Mouse (Mus musculus) hindbrain, postnatal 0 days (tissue): ENCODE measurements at regions not wholly inside any gene's neighbourhood (a gene's known extent, or its start where the extent isn't known, plus 50 kb on each side); places are given as distances from the start of the nearest gene placed in this dataset.

Experiments
- ATAC-seq: fragments of 200-750 bp; cut with Nextera tagmentation; 2 replicates; pipeline ENCODE4 v1.8.0; 2017; ENCODE audit warnings: mild to moderate bottlenecking, moderate TSS enrichment, moderate library complexity
- DNase-seq: peaks from one replicate; pipeline ENCODE4 v3.0.0-alpha.2; 2015; ENCODE audit warnings: low spot score
- H3K27ac ChIP-seq: fragments of 300-500 bp; sonication (generic); 2 replicates; pipeline ENCODE4 v1.5.1; 2014; ENCODE audit warnings: mild to moderate bottlenecking
- H3K27me3 ChIP-seq: fragments of 300-500 bp; sonication (generic); 2 replicates; pipeline ENCODE4 v1.6.1; 2014; ENCODE audit warnings: low read length, mixed read lengths; ENCODE audit not compliant: insufficient read depth
- H3K36me3 ChIP-seq: fragments of 300-500 bp; sonication (generic); 2 replicates; pipeline ENCODE4 v1.6.1; 2014; ENCODE audit warnings: low read length, mixed read lengths; ENCODE audit not compliant: insufficient read depth
- H3K4me1 ChIP-seq: fragments of 300-500 bp; sonication (generic); 2 replicates; pipeline ENCODE4 v1.6.1; 2014; ENCODE audit warnings: antibody characterized with exemption, low read length, mixed read lengths; ENCODE audit not compliant: insufficient read depth
- H3K4me2 ChIP-seq: fragments of 300-500 bp; sonication (generic); 2 replicates; pipeline ENCODE4 v1.6.1; 2014; ENCODE audit warnings: low read depth, mild to moderate bottlenecking, low read length, moderate library complexity, mixed read lengths
- H3K4me3 ChIP-seq: fragments of 300-500 bp; sonication (generic); 2 replicates; pipeline ENCODE4 v1.5.1; 2014; ENCODE audit warnings: low read length
- H3K9ac ChIP-seq: fragments of 300-500 bp; sonication (generic); replicated peaks from 2 replicates; pipeline ENCODE4 v1.6.1; 2014; ENCODE audit warnings: mild to moderate bottlenecking, low read length, moderate library complexity, mixed read lengths
- H3K9me3 ChIP-seq: fragments of 300-500 bp; sonication (generic); 2 replicates; pipeline ENCODE4 v1.6.1; 2016; ENCODE audit warnings: low read length, mixed read lengths
- CTCF ChIP-seq: IDR thresholded peaks from 2 replicates; pipeline ENCODE4 v1.5.1; 2016; ENCODE audit warnings: antibody characterized with exemption, control low read depth, low read depth
- WGBS: fragments of 180-500 bp; shearing (Covaris S2); extraction: QIAGEN DNeasy Blood & Tissue Kit; methylation state at CpG from one replicate; pipeline ENCODE4 v1.1.7; 2014; 5-methylcytosine and 5-hydroxymethylcytosine counted together

DNA sequence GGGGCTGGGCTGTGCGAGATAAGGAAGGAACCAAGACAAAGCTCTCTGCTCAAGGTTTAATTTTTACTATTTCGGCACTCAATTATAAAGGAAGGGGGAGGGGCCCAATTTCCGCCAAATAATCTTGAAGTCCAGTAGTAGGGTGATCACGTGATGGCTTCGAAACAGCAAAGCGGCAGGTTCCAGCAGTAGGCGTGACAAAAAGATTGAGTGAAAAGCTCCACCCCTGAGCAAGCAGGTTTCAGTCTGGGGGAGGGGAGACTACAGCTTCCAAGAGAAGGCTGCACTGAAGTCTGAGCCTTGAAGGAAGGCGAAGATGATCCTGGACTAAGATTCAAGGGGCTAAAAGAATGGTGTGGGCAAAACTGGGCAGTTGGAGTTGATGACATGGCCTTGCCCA lies 222.9 kb downstream of the Enc1 start:
- ATAC-seq, result no peak
- no peaks in the 10 kb centered on the region for H3K36me3 ChIP-seq
- WGBS, result 93% methylated on average over 7 of the region's 8 CpGs
- H3K27ac ChIP-seq, result no peak overlapping the region
- no peak for DNase-seq
- TF ChIP-seq CTCF, result no peak
- no peak overlapping the region for H3K4me3 ChIP-seq
- no peaks in the 10 kb centered on the region for H3K9me3 ChIP-seq
- H3K4me2 ChIP-seq, result no peak overlapping the region
- no peaks in the 10 kb centered on the region for H3K27me3 ChIP-seq
- H3K9ac ChIP-seq, result no peak overlapping the region
- 0 out of 2 replicates have a peak, but pooled peaks cover under 1% of the 10 kb centered on the region for H3K4me1 ChIP-seq

DNA sequence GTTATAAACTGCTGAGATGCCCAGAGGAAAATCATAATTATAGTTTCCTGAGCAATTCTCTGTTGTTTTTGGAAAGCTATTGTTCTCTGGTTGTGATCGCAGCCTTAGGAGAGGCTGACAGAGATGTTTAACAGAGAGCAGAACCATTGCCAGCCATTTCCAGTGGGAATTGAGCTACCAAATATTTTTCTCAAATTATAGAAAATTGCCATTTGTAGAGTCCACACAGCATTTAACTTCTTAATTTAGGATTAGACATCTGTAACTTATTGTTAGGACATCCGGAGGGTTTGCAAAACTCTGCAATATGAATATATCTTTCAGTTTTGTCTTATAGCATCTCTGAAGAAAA lies 222.0 kb downstream of the Enc1 start:
- no peak for TF ChIP-seq CTCF
- ATAC-seq (no peak), DNase-seq (no peak)
- Histone ChIP-seq H3K27ac (no peak overlapping the region), H3K4me2 (no peak overlapping the region), H3K27me3 (no peaks in the 10 kb centered on the region), H3K9me3 (no peaks in the 10 kb centered on the region), H3K4me1 (no peaks in the 10 kb centered on the region), H3K36me3 (no peaks in the 10 kb centered on the region), H3K9ac (no peak overlapping the region), H3K4me3 (no peak overlapping the region)
- 84% methylated on average over 2 of the region's 2 CpGs for WGBS

DNA sequence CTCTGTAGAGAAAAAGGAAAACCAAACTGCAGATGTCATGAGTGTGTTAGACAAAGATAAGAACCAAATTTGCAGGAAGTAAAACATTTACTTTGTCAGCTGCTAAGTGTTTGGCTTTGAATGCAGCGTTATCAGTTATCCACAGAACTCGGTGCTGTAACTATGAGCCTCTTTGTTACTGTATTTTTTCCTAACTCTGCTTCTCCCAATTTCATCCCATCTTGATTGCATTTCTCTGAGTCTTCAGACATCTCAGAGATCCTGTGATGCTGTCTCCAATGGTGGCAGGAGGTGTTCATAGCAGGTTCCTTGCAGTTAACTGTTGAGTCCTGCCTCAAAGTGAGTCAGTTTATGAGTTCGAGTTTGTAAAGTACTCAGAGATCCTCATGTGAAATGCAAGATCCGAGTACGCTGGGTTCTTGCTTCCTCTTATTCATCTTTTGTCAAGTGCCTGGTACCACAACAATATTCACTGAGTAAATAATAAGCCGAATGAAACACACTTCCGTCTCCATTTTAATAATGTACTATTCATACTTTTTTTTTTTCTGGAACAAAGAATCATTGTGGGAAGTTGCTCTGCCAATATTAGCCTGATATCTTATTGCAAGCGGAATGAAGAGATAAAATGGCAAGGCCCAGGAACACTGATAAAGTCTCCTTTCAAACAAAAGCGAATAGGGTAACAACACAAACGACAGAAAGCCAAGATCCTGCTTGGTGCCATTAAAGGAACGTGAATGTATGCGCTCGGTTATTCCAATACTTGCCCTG lies 221.4 kb downstream of the Enc1 start:
- no peak for DNase-seq
- no peak overlapping the region for H3K4me3 ChIP-seq
- no peaks in the 10 kb centered on the region for H3K27me3 ChIP-seq
- WGBS, result 76% methylated on average over 13 of the region's 13 CpGs
- H3K36me3 ChIP-seq, result no peaks in the 10 kb centered on the region
- no peak overlapping the region for H3K27ac ChIP-seq
- TF ChIP-seq CTCF, result no peak
- no peak overlapping the region for H3K4me2 ChIP-seq
- H3K9ac ChIP-seq, result no peak overlapping the region
- H3K4me1 ChIP-seq, result no peaks in the 10 kb centered on the region
- no peaks in the 10 kb centered on the region for H3K9me3 ChIP-seq
- no peak for ATAC-seq

DNA sequence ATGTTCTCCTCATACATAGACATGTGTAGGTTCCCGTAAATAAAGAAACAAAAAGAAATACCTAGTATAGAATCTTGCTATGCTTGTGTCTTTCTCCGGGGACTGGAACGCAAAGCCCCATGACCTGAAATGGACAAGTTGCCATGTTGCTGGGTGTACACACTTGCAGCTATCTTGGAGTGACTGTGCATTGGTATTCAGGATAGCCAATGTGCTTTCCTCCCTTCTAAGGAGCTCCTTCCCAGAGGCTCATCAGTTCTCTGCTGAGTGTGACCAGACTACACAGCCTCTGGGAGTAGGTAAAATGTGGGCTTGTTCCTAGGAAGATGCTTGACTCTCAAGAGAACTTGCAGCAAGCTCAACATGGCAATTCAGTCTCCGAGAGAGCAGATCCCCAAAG lies 220.3 kb downstream of the Enc1 start:
- 91% methylated on average over 4 of the region's 4 CpGs for WGBS
- ATAC-seq (no peak), DNase-seq (no peak)
- Histone ChIP-seq H3K4me2 (no peak overlapping the region), H3K4me3 (no peak overlapping the region), H3K27me3 (no peaks in the 10 kb centered on the region), H3K36me3 (no peaks in the 10 kb centered on the region), H3K27ac (no peak overlapping the region), H3K9ac (no peak overlapping the region), H3K4me1 (no peaks in the 10 kb centered on the region), H3K9me3 (no peaks in the 10 kb centered on the region)
- no peak for TF ChIP-seq CTCF

GRCm38 (mm10) chr13:97459106-97459505 lies 218.2 kb downstream of the Enc1 start:
- WGBS, result 91% methylated on average over 7 of the region's 7 CpGs

GRCm38 (mm10) chr13:97455961-97456360 lies 215.1 kb downstream of the Enc1 start:
- ATAC-seq (no peak), DNase-seq (no peak)
- Histone ChIP-seq H3K27me3 (no peaks in the 10 kb centered on the region), H3K4me2 (no peak overlapping the region), H3K9ac (no peak overlapping the region), H3K4me3 (no peak overlapping the region), H3K27ac (no peak overlapping the region), H3K4me1 (no peaks in the 10 kb centered on the region; the same call in 1 of the 2 replicates), H3K9me3 (no peaks in the 10 kb centered on the region), H3K36me3 (no peaks in the 10 kb centered on the region)
- TF ChIP-seq CTCF, result no peak
- WGBS, result 61% methylated on average over 6 of the region's 6 CpGs

More at GRCm38 (mm10) chr13:97459106-97459505, 218.2 kb downstream of the Enc1 start:
- Histone ChIP-seq H3K9ac (no peak overlapping the region), H3K4me1 (no peaks in the 10 kb centered on the region), H3K4me3 (no peak overlapping the region), H3K9me3 (no peaks in the 10 kb centered on the region), H3K27me3 (no peaks in the 10 kb centered on the region), H3K36me3 (no peaks in the 10 kb centered on the region), H3K4me2 (no peak overlapping the region), H3K27ac (no peak overlapping the region)
- ATAC-seq, result no peak
- TF ChIP-seq CTCF, result no peak
- no peak for DNase-seq

GRCm38 (mm10) chr13:97454715-97455114 lies 213.8 kb downstream of the Enc1 start:
- no peak for DNase-seq
- no peak overlapping the region for H3K4me3 ChIP-seq
- TF ChIP-seq CTCF, result no peak
- WGBS, result 70% methylated on average over 8 of the region's 8 CpGs
- H3K27me3 ChIP-seq, result no peaks in the 10 kb centered on the region
- H3K9me3 ChIP-seq, result no peaks in the 10 kb centered on the region
- ATAC-seq, result no peak
- no peak overlapping the region for H3K9ac ChIP-seq
- no peak overlapping the region for H3K4me2 ChIP-seq
- H3K4me1 ChIP-seq, result no peaks in the 10 kb centered on the region; the same call in 1 of the 2 replicates
- no peaks in the 10 kb centered on the region for H3K36me3 ChIP-seq
- H3K27ac ChIP-seq, result no peak overlapping the region
